10 mouse cellular contexts compared by ENCODE assay signal in the genomic region with DNA sequence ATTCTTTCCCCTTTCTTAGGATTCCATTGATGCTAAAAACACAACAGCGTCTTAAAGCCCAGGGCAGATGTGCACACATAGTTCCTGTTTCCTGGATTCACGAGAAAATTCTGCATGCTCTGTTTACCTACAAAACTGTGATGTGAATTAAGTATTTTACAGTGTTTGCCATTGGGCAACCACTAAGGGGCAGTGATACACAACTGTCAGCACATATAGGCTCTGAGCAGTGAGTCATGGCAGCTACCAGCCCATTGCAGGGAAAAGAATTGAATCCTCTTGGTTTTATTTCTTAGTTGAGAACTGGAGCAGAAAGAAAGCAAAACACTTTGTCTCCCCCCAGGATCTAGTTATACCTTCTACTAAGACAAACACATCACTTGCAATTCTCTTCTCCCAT.
DNase-seq lines count a peak whose midpoint lies in the region; ATAC-seq and TF ChIP-seq lines count a peak whose summit lies in the region.
"Had no signal": no experiment of that assay in that cellular context is flagged by ENCODE, and none has a peak within 500 bp of the region (broad histone marks: within the 10 kb centered on the region; RNA-seq: fewer than 3 reads in every experiment).

No protein-coding gene starts in this region.

- peak; percentile 29 for TF ChIP-seq CTCF in intestine, postnatal 0 days (IDR thresholded peaks at IDR 0.05; ENCODE audit: low read depth)
- TF ChIP-seq CTCF in brain, embryonic 14.5 days (IDR thresholded peaks at IDR 0.05; ENCODE audit: borderline replicate concordance, extremely low read depth, insufficient read depth, insufficient read length) = peak; percentile 55; the same call in 1 of the 2 replicates

- H3K36me3 ChIP-seq in intestine, postnatal 0 days (ENCODE audit: control insufficient read depth, insufficient read depth) = no peaks in the 10 kb centered on the region
- H3K36me3 ChIP-seq in intestine, embryonic 16.5 days (ENCODE audit: control insufficient read depth, insufficient read depth, low read length) = no peaks in the 10 kb centered on the region
- no peaks in the 10 kb centered on the region for H3K36me3 ChIP-seq in hindbrain, embryonic 13.5 days
- H3K36me3 ChIP-seq in neural tube, embryonic 14.5 days (ENCODE audit: control insufficient read depth, insufficient read depth, low read length) = no peaks in the 10 kb centered on the region
- H3K36me3 ChIP-seq in intestine, embryonic 15.5 days = no peaks in the 10 kb centered on the region
- H3K36me3 ChIP-seq: lung, embryonic 15.5 days had no signal

- DNase-seq in brain, embryonic 14.5 days (ENCODE audit: low read depth) = peak; percentile 79
- DNase-seq in kidney, adult 11 months = no peak
- no peak for DNase-seq in adrenal gland, adult 18-20 months (ENCODE audit: low spot score in 2 of 2)
- DNase-seq: adrenal gland, postnatal 36 days had no signal

- H3K27ac ChIP-seq in intestine, postnatal 0 days (ENCODE audit: low read depth, low read length) = no peak overlapping the region
- no peak overlapping the region for H3K27ac ChIP-seq in intestine, embryonic 16.5 days (ENCODE audit: low read length)
- H3K27ac ChIP-seq in hindbrain, embryonic 13.5 days = peak overlapping the region; percentile 19; the same call in 1 of the 2 replicates
- no peak overlapping the region for H3K27ac ChIP-seq in neural tube, embryonic 14.5 days (ENCODE audit: low read depth, low read length)
- no peak overlapping the region for H3K27ac ChIP-seq in intestine, embryonic 15.5 days
- H3K27ac ChIP-seq: lung, embryonic 15.5 days had no signal

- H3K4me1 ChIP-seq in intestine, postnatal 0 days (replicated peaks; ENCODE audit: control insufficient read depth, insufficient read depth, low read length) = no peaks in the 10 kb centered on the region
- no peaks in the 10 kb centered on the region for H3K4me1 ChIP-seq in intestine, embryonic 16.5 days (ENCODE audit: control insufficient read depth, insufficient read depth, low read length)
- H3K4me1 ChIP-seq in hindbrain, embryonic 13.5 days (replicated peaks) = peaks cover 5% of the 10 kb centered on the region; the same call in 1 of the 2 replicates
- H3K4me1 ChIP-seq in neural tube, embryonic 14.5 days (ENCODE audit: control insufficient read depth, insufficient read depth, low read length) = 0 out of 2 replicates have a peak, but pooled peaks cover 2% of the 10 kb centered on the region
- H3K4me1 ChIP-seq in intestine, embryonic 15.5 days (replicated peaks) = no peaks in the 10 kb centered on the region
- H3K4me1 ChIP-seq: lung, embryonic 15.5 days had no signal

- no peak for ATAC-seq in intestine, postnatal 0 days
- no peak for ATAC-seq in intestine, embryonic 16.5 days
- ATAC-seq in hindbrain, embryonic 13.5 days (ENCODE audit: low FRiP score) = peak; percentile 81; the same call in 1 of the 2 replicates
- peak; percentile 86 for ATAC-seq in neural tube, embryonic 14.5 days (ENCODE audit: low read depth)
- no peak for ATAC-seq in intestine, embryonic 15.5 days

- no peak for TF ChIP-seq POLR2A in brain, embryonic 14.5 days (IDR thresholded peaks at IDR 0.05; ENCODE audit: borderline replicate concordance, extremely low read depth, insufficient read depth, insufficient read length, poor library complexity, severe bottlenecking)

- H3K9ac ChIP-seq in intestine, postnatal 0 days (ENCODE audit: low read depth, low read length) = no peak overlapping the region
- H3K9ac ChIP-seq in intestine, embryonic 16.5 days (ENCODE audit: low read depth, low read length) = no peak overlapping the region
- H3K9ac ChIP-seq in hindbrain, embryonic 13.5 days = no peak overlapping the region
- no peak overlapping the region for H3K9ac ChIP-seq in neural tube, embryonic 14.5 days (replicated peaks; ENCODE audit: low read depth, low read length)
- no peak overlapping the region for H3K9ac ChIP-seq in intestine, embryonic 15.5 days
- H3K9ac ChIP-seq: lung, embryonic 15.5 days had no signal

- no peaks in the 10 kb centered on the region for H3K9me3 ChIP-seq in intestine, postnatal 0 days (ENCODE audit: control insufficient read depth)
- no peaks in the 10 kb centered on the region for H3K9me3 ChIP-seq in intestine, embryonic 16.5 days (ENCODE audit: control insufficient read depth, low read length)
- H3K9me3 ChIP-seq in hindbrain, embryonic 13.5 days = no peaks in the 10 kb centered on the region
- H3K9me3 ChIP-seq in neural tube, embryonic 14.5 days (ENCODE audit: control insufficient read depth, low read length) = no peaks in the 10 kb centered on the region
- H3K9me3 ChIP-seq in intestine, embryonic 15.5 days = no peaks in the 10 kb centered on the region
- H3K9me3 ChIP-seq: lung, embryonic 15.5 days had no signal

- no peak overlapping the region for H3K4me2 ChIP-seq in intestine, postnatal 0 days (replicated peaks; ENCODE audit: low read depth)
- H3K4me2 ChIP-seq in intestine, embryonic 16.5 days (ENCODE audit: low read depth, low read length) = no peak overlapping the region
- no peak overlapping the region for H3K4me2 ChIP-seq in hindbrain, embryonic 13.5 days
- no peak overlapping the region for H3K4me2 ChIP-seq in neural tube, embryonic 14.5 days (ENCODE audit: low read depth, low read length)
- H3K4me2 ChIP-seq in intestine, embryonic 15.5 days (replicated peaks) = no peak overlapping the region
- H3K4me2 ChIP-seq: lung, embryonic 15.5 days had no signal

- no peaks in the 10 kb centered on the region for H3K27me3 ChIP-seq in intestine, postnatal 0 days (replicated peaks; ENCODE audit: control insufficient read depth, insufficient read depth, low read length)
- no peaks in the 10 kb centered on the region for H3K27me3 ChIP-seq in intestine, embryonic 16.5 days (replicated peaks; ENCODE audit: control insufficient read depth, insufficient read depth, low read length)
- no peaks in the 10 kb centered on the region for H3K27me3 ChIP-seq in hindbrain, embryonic 13.5 days
- no peaks in the 10 kb centered on the region for H3K27me3 ChIP-seq in neural tube, embryonic 14.5 days (ENCODE audit: control insufficient read depth, insufficient read depth, low read length)
- H3K27me3 ChIP-seq in intestine, embryonic 15.5 days (replicated peaks) = no peaks in the 10 kb centered on the region
- H3K27me3 ChIP-seq: lung, embryonic 15.5 days had no signal

- no peak overlapping the region for H3K4me3 ChIP-seq in intestine, postnatal 0 days (ENCODE audit: low read depth, low read length)
- no peak overlapping the region for H3K4me3 ChIP-seq in intestine, embryonic 16.5 days (ENCODE audit: low read length)
- H3K4me3 ChIP-seq in hindbrain, embryonic 13.5 days = no peak overlapping the region
- H3K4me3 ChIP-seq in neural tube, embryonic 14.5 days (ENCODE audit: low read depth, low read length) = no peak overlapping the region
- no peak overlapping the region for H3K4me3 ChIP-seq in intestine, embryonic 15.5 days (replicated peaks)
- H3K4me3 ChIP-seq: lung, embryonic 15.5 days had no signal

- 61% methylated on average over 2 of the region's 2 CpGs for WGBS in intestine, postnatal 0 days
- WGBS in intestine, embryonic 16.5 days = 56% methylated on average over 2 of the region's 2 CpGs
- WGBS in hindbrain, embryonic 13.5 days = 48% methylated on average over 2 of the region's 2 CpGs
- WGBS in neural tube, embryonic 14.5 days = 48% methylated on average over 2 of the region's 2 CpGs
- 53% methylated on average over 2 of the region's 2 CpGs for WGBS in intestine, embryonic 15.5 days

Comparison
In these comparisons a context has a peak if more than half of its experiments do, and no peak if none do; other contexts are left out.
1. ATAC-seq: peak in hindbrain, embryonic 13.5 days (single experiment) and neural tube, embryonic 14.5 days (single experiment); none in intestine, postnatal 0 days (single experiment), intestine, embryonic 16.5 days (single experiment) and intestine, embryonic 15.5 days (single experiment).